Mouse (Mus musculus) heart, postnatal 36 days (tissue): ENCODE measurements around the gene Mypop. TPM values are rescaled to one million over a fixed set of nuclear protein-coding genes. Genes with fewer than 3 reads are reported as not detected.

Experiments used
- DNase-seq, 2 experiments: peaks; one replicate each; pipeline ENCODE4 v3.0.0; 2021 to 2022
- intact Hi-C: fragments of 180-260 bp; cut with DNase I; formaldehyde crosslinking; loops from one replicate; pipeline ENCODE4 v1.15.1; 2025
- total RNA-seq, 2 experiments: library from RNA; stranded (reverse); gene quantifications; 2 replicates each; pipeline ENCODE4 v1.2.3; 2021

Mypop gene
- total RNA-seq, 2 experiments from 2014 or later: 3.4 to 4.3 TPM

DNA sequence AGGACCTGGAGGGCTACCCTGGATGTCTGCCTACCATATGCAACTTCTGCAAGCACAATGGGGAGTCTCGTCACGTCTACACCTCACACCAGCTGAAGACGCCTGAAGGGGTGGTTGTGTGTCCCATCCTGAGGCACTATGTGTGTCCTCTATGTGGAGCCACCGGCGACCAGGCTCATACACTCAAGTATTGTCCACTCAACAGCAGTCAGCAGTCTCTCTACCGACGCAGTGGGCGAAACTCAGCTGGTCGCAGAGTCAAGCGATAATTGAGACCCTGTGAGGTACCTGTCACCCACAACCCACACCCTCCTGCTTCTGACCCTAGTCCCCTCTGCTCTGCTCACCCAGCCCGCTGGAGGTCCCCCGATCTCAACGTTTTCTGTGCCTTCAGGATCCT, 3.3 kb upstream of the Mypop start:
- intact Hi-C loops: no loop called here
- no peak for DNase-seq

GRCm38 (mm10) chr7:18988780-18989179, 2.3 kb upstream of the Mypop start:
- DNase-seq: no peak
- intact Hi-C loops: no loop called here

DNA sequence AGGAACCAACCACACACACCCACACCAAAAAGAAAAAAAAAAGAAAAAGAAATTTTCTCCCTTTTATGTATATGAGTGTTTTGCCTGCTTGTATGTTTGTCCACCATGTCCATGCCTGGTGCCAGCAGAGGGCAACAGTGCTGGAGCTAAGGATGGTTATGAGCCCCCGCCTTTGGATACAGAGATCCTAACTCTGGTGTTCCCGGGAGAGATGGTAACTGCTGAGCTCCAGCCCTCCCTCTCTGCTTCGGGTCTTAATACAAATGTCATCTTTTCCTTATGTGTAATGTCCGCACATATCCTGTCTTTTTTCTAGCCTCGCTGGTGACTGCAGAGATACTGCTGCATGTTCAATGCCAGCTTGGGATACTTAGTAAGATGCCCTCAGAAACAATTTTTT, 1.1 kb upstream of the Mypop start:
- DNase-seq: no peak
- intact Hi-C loops: no loop called here

DNA sequence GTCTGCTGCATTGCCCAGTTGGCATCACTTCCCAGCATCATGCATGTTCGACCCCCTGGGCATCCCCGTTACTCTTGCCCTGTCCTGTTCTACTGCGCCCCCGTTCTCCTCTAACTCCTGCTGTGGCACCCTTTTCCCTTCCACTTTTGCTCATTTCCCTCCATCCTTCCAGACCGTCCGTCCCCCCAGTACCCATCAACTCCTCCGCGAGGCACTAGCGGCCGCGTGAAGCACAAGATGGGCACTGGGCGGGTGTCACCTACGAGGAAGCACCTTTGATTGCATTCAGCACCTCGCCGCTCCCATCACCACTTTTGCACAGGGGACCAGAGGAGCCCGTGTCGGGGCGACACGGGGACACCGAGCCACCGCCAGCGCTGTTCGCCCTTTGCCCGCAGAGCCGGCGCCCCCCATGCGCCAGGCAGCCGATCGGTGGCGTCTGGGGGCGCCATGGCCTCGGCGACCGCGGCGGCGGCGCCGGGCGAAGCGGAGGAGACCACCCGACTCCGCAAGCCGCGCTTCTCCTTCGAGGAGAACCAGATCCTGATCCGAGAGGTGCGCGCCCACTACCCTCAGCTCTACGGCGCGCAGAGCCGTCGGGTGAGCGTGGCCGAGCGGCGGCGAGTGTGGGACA, 732 bp downstream of the Mypop start:
- intact Hi-C loops: no loop called here
- DNase-seq: peak; percentile 34 to 42

DNA sequence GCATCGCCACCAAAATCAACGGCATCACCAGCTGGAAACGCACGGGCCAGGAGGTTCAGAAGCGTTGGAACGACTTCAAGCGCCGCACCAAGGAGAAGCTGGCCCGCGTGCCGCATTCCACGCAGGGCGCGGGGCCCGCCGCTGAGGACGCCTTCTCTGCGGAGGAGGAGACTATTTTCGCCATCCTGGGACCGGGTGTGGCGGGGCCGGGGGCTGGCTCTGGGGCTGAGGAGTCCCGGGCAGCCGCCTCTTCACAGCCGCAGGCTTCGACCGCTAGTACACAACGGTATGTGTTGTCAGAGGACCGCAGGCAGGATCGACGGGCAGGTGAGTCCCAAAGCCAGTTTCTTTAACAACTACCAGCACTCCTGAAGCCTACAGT, 1.2 kb downstream of the Mypop start:
- DNase-seq: peak; percentile 42 to 45
- intact Hi-C loops: no loop called here

DNA sequence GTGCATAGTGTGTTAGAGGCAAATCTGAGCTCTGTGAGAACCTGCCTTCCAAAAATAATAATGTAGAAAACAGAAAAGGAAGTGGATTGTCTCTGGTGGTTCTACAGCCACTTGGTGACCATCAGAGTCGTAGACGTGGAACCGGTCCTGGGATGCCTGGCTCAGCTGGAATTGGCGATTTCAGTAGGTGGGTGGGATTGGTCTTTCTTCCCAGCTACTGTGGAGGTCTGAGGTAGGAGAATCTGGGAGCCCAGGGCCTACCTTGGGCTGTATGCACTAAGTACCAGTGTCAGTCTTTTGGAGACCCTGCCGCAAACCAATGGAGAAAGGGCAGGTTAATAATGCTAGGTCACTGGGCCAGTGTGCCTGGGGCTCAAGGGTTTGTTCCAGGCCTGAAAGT, 2.0 kb downstream of the Mypop start:
- intact Hi-C loops: no loop called here
- DNase-seq: no peak

GRCm38 (mm10) chr7:18998835-18999234, 7.8 kb downstream of the Mypop start:
- no peak for DNase-seq
- intact Hi-C loops: no loop called here

DNA sequence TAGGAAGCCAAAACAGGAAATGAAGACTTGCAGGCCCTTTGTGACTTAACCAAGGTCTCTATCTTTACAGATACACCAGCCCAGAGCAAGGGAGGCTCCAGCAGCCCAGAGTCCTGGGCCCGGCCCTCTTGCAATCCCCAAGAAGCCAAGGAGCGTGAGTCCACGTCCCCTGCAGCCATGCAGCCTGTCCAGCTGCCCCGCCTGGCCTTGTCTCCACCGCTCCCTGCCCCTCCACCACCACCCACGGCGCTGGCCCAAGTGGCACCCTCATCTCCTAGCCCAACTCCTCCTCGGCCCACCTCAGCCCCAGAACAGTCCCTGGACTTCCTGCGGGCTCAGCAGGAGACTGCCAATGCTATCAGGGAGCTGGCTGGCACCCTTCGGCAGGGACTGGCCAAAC, 9.4 kb downstream of the Mypop start:
- DNase-seq: no peak
- intact Hi-C loops: loop anchor here (10.0 kb wide), 1 partner anchor 106 kb away; no protein-coding TSS in a partner anchor

DNA sequence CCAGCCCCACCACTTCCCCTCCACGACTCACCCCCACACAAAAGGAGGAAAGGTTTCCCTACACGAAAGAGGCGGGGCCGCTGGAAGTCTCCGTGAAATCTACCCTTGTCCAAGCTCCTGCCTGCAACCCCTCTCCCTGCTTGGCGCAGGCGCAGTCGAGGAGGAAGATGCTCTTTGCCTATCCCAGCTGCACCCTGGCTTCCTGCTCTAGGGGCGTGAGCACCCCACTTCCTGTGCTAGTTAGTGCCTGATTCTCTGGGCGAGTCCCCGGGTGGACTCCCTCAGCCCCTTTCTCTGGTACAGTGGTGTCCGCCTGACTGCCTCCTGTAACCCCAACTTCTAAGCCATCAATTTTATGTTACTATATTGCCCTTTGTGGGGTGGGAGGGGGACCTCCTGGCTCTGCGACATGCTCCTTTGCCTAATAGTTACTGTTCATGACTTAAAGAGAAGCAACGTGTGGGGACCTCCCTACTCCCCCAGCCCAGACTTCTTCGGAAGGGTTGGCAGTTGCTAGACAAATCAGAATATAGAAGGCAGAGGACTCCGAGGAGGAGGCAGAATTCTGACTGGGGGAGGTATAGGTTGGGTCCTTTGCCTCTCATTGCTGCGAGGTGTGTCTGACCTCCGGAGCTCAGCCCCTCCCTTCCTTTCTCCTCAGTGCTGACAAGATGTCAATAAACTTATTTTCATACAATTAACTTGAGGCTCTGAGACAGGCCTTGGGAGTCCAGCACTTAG, 10.2 kb downstream of the Mypop start:
- intact Hi-C loops: loop anchor here (10.0 kb wide), 1 partner anchor 106 kb away; no protein-coding TSS in a partner anchor
- DNase-seq: peak; percentile 73 to 79

DNA sequence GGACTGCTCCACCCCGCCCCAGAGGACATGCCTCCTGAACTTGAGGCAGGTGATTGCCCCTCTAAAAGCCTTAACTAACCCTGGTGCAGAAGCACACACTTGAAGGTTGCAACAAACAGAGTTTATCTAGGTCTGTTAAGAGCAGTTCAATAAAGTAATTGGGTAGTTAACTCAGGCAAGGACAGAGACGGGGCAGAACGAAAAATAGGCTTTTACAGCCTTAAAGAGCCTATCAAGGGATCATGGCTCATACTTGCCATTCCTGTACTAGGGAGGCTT, 10.7 kb downstream of the Mypop start:
- no peak for DNase-seq
- intact Hi-C loops: loop anchor here (10.0 kb wide), 1 partner anchor 107 kb away; no protein-coding TSS in a partner anchor

DNA sequence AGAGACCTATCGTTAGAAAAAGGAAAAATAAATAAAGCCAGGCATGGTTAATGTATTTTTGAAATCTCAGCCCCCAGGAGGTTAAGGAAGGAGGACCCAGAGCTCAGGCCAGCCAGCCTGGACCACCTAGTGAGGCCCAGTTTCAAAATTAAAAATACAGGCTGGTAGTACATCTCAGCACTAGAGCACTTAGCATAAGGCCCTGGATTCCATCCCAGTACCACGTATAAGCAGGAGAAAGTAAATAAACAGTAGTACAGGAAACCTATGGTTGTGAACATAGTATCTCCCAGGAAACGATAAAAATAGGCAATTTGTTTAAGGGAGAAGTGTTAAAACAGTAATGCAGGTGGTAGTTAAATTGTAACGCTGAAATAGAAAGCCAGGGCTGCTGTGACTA, 11.1 kb downstream of the Mypop start:
- intact Hi-C loops: loop anchor here (10.0 kb wide), 1 partner anchor 107 kb away; no protein-coding TSS in a partner anchor
- DNase-seq: no peak

DNA sequence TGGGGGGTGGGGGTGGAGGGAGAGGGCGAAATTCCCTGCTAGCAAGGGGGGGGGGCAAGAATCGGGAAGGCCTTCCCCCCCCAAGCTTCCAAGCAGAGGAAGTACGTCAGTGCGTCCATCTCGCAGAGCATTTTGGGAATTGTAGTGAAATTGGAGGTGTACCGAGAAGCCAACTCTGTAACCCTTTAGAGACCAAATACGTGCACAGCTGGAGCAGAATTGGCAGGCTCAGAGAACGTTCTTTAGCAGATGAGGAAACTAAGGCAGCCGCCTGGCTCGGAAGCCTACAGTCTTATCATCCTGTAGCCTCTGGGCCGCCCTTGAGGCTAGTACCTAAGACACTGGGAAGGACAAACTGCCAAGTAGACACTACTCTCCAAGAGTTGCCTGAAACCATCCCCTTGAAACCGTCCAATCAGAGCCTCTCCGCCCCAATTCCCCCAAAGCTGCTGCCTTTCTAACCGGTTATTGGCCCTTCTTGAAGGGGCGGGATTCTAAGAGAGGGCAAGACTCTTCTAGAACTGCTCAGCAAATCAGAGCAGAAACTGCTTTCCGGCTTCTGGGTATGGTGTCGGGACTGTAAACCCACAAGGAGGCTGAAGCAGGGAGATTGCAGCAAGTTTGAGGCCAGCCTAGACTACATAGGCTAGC, 11.9 kb downstream of the Mypop start:
- peak; percentile 75 to 82 for DNase-seq
- intact Hi-C loops: loop anchor here (10.0 kb wide), 1 partner anchor 108 kb away; no protein-coding TSS in a partner anchor

DNA sequence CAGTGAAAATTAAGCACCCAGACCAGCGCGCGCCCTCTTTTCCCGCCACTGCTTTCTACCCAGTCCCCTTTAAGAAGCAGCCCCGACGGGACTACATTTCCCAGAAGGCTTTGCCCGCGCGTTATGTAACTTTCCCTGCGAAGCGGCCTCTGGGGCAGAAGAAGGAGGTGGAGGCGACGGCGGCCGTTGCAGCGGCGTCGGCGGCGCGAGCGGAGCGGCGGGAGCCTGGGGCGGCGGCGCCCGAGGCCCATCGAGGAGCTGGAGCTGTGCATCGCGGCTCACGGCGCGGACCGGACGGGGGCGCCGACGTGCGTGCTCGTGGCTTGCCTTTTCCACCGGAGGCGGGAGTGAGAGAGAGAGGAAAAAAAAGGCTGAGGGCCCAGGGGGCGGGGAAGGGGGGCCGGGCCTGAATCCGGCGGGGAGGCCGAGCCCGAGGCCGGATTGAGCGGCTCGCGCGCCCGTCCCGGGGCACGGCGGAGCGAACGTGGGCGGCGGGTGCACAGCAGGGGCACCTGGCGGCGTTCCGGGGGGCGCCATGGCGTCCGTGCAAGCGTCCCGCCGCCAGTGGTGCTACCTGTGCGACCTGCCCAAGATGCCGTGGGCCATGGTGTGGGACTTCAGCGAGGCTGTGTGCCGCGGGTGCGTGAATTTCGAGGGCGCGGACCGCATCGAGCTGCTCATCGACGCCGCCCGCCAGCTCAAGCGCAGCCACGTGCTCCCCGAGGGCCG, 13.0 kb downstream of the Mypop start, which contains the start of gene Irf2bp1:
Gene Irf2bp1, plus strand, starts transcription at position 143 of the 729 bp plus-strand sequence.
- peak; percentile 93 to 96 for DNase-seq
- intact Hi-C loops: loop anchor here (10.0 kb wide), 1 partner anchor 109 kb away; no protein-coding TSS in a partner anchor

- intact Hi-C loops: loop anchor here (10.0 kb wide), 1 partner anchor 110 kb away; no protein-coding TSS in a partner anchor
- peak in 1 of 2 experiments; percentile 18 for DNase-seq
Measured at GRCm38 (mm10) chr7:19004631-19005079, 13.6 kb downstream of the Mypop start.

- intact Hi-C loops: loop anchor here (2.0 to 10.0 kb wide), 2 partner anchors 17 to 111 kb away; partner anchors contain the start of gene Foxa3
- no peak for DNase-seq
Measured at GRCm38 (mm10) chr7:19005417-19006121, 14.5 kb downstream of the Mypop start.

- intact Hi-C loops: loop anchor here (2.0 to 10.0 kb wide), 2 partner anchors 16 to 112 kb away; partner anchors contain the start of gene Foxa3
- peak; percentile 80 to 84 for DNase-seq
Measured at GRCm38 (mm10) chr7:19006476-19006875, 15.4 kb downstream of the Mypop start.

GRCm38 (mm10) chr7:19007026-19007977, 16.3 kb downstream of the Mypop start:
- intact Hi-C loops: loop anchor here (2.0 to 10.0 kb wide), 2 partner anchors 15 to 113 kb away; partner anchors contain the start of gene Foxa3
- DNase-seq: no peak

GRCm38 (mm10) chr7:19010581-19010980, 19.5 kb downstream of the Mypop start:
- intact Hi-C loops: no loop called here
- DNase-seq: no peak
